Mouse (Mus musculus): ENCODE results near the gene Gins2. TPM values are rescaled to one million over a fixed set of nuclear protein-coding genes. Genes with fewer than 3 reads are reported as not detected.

Gene Gins2
- 77.5 and 81.2 TPM in 2 replicates for polyA plus RNA-seq (2016; fragmentation: Nextera tagmentation; extraction: Ambion mirVana)

- peak within 1 kb of the TSS; percentile 79 for H3K4me3 ChIP-seq
- H3K9ac ChIP-seq, result peak within 1 kb of the TSS; percentile 89
- H3K36me3 ChIP-seq, result peaks cover 35% of the 10 kb centered on the region
- H3K4me2 ChIP-seq, result peak within 1 kb of the TSS; percentile 97
- under 1% methylated on average over 67 of the region's 67 CpGs for WGBS (ENCODE audit: insufficient replicate concordance)
- H3K27me3 ChIP-seq (replicated peaks), result no peaks in the 10 kb centered on the region
- no peaks in the 10 kb centered on the region for H3K9me3 ChIP-seq (replicated peaks)
- peak; percentile 97 for ATAC-seq
- H3K4me1 ChIP-seq, result peaks cover 45% of the 10 kb centered on the region
- peak within 1 kb of the TSS; percentile 81 for H3K27ac ChIP-seq
These were observed at the start of gene Gins2 for GRCm38 (mm10) chr8:120588908-120589771. Gins2 (minus strand) TSS chr8:120589304.

GRCm38 (mm10) chr8:120634329-120634839 is 45.3 kb upstream of the Gins2 start:
- peak overlapping the region; percentile 57 for H3K9ac ChIP-seq
- H3K36me3 ChIP-seq, result no peaks in the 10 kb centered on the region
- no peak overlapping the region for H3K27ac ChIP-seq
- H3K9me3 ChIP-seq (replicated peaks), result 0 out of 2 replicates have a peak, but pooled peaks cover 4% of the 10 kb centered on the region
- H3K4me2 ChIP-seq, result peak overlapping the region; percentile 91
- WGBS (ENCODE audit: insufficient replicate concordance), result 1% methylated on average over 34 of the region's 42 CpGs
- H3K27me3 ChIP-seq (replicated peaks), result peaks cover 81% of the 10 kb centered on the region
- ATAC-seq, result peak; percentile 53; the same call in 1 of the 2 replicates
- H3K4me1 ChIP-seq, result peaks cover 16% of the 10 kb centered on the region
- peak overlapping the region; percentile 59 for H3K4me3 ChIP-seq

- peaks cover 16% of the 10 kb centered on the region for H3K4me1 ChIP-seq
- ATAC-seq, result 0 out of 2 replicates have a peak, but pooled peaks have one; percentile 14
- H3K9me3 ChIP-seq (replicated peaks), result 0 out of 2 replicates have a peak, but pooled peaks cover 4% of the 10 kb centered on the region
- peaks cover 81% of the 10 kb centered on the region for H3K27me3 ChIP-seq (replicated peaks)
- peak overlapping the region; percentile 57 for H3K9ac ChIP-seq
- 2% methylated on average over 44 of the region's 44 CpGs for WGBS (ENCODE audit: insufficient replicate concordance)
- no peaks in the 10 kb centered on the region for H3K36me3 ChIP-seq
- no peak overlapping the region for H3K27ac ChIP-seq
- H3K4me3 ChIP-seq, result peak overlapping the region; percentile 59
- H3K4me2 ChIP-seq, result peak overlapping the region; percentile 91
These were observed 44.7 kb upstream of the Gins2 start for GRCm38 (mm10) chr8:120633665-120634271.

GRCm38 (mm10) chr8:120632969-120633664 is 44.0 kb upstream of the Gins2 start:
- ATAC-seq, result no peak
- H3K27me3 ChIP-seq (replicated peaks), result peaks cover 86% of the 10 kb centered on the region
- H3K4me2 ChIP-seq, result peak overlapping the region; percentile 91
- no peak overlapping the region for H3K27ac ChIP-seq
- no peak overlapping the region for H3K9ac ChIP-seq
- peaks cover 16% of the 10 kb centered on the region for H3K4me1 ChIP-seq
- peak overlapping the region; percentile 59; the same call in 1 of the 2 replicates for H3K4me3 ChIP-seq
- H3K9me3 ChIP-seq (replicated peaks), result 0 out of 2 replicates have a peak, but pooled peaks cover 4% of the 10 kb centered on the region
- no peaks in the 10 kb centered on the region for H3K36me3 ChIP-seq
- WGBS (ENCODE audit: insufficient replicate concordance), result 40% methylated on average over 17 of the region's 17 CpGs

GRCm38 (mm10) chr8:120631441-120632375 is 42.6 kb upstream of the Gins2 start:
- no peak for ATAC-seq
- Histone ChIP-seq H3K27me3 (replicated peaks) (peaks cover 78% of the 10 kb centered on the region), H3K4me1 (peaks cover 16% of the 10 kb centered on the region), H3K36me3 (no peaks in the 10 kb centered on the region), H3K27ac (no peak overlapping the region), H3K4me3 (no peak overlapping the region), H3K9me3 (replicated peaks) (0 out of 2 replicates have a peak, but pooled peaks cover 4% of the 10 kb centered on the region), H3K9ac (no peak overlapping the region), H3K4me2 (no peak overlapping the region)
- 73% methylated on average over 21 of the region's 21 CpGs for WGBS (ENCODE audit: insufficient replicate concordance)

- WGBS (ENCODE audit: insufficient replicate concordance), result 31% methylated on average over 6 of the region's 6 CpGs
- Histone ChIP-seq H3K9ac (no peak overlapping the region), H3K36me3 (no peaks in the 10 kb centered on the region), H3K27me3 (replicated peaks) (peaks cover 69% of the 10 kb centered on the region), H3K4me1 (peaks cover 16% of the 10 kb centered on the region), H3K27ac (no peak overlapping the region), H3K4me2 (no peak overlapping the region), H3K4me3 (no peak overlapping the region), H3K9me3 (replicated peaks) (0 out of 2 replicates have a peak, but pooled peaks cover 4% of the 10 kb centered on the region)
- no peak for ATAC-seq
These were observed 41.7 kb upstream of the Gins2 start for GRCm38 (mm10) chr8:120630848-120631247.

GRCm38 (mm10) chr8:120630031-120630430 is 40.9 kb upstream of the Gins2 start:
- H3K27ac ChIP-seq, result no peak overlapping the region
- 48% methylated on average over 5 of the region's 5 CpGs for WGBS (ENCODE audit: insufficient replicate concordance)
- peaks cover 61% of the 10 kb centered on the region for H3K27me3 ChIP-seq (replicated peaks)
- H3K4me2 ChIP-seq, result no peak overlapping the region
- no peak for ATAC-seq
- peaks cover 16% of the 10 kb centered on the region for H3K4me1 ChIP-seq
- H3K9me3 ChIP-seq (replicated peaks), result 0 out of 2 replicates have a peak, but pooled peaks cover 4% of the 10 kb centered on the region
- H3K9ac ChIP-seq, result no peak overlapping the region
- H3K4me3 ChIP-seq, result no peak overlapping the region
- H3K36me3 ChIP-seq, result no peaks in the 10 kb centered on the region

- H3K36me3 ChIP-seq, result no peaks in the 10 kb centered on the region
- peaks cover 34% of the 10 kb centered on the region for H3K27me3 ChIP-seq (replicated peaks)
- peaks cover 23% of the 10 kb centered on the region for H3K4me1 ChIP-seq
- WGBS (ENCODE audit: insufficient replicate concordance), result 84% methylated on average over 5 of the region's 5 CpGs
- ATAC-seq, result no peak
- H3K27ac ChIP-seq, result no peak overlapping the region
- no peak overlapping the region for H3K4me2 ChIP-seq
- no peak overlapping the region for H3K9ac ChIP-seq
- H3K4me3 ChIP-seq, result no peak overlapping the region
- 0 out of 2 replicates have a peak, but pooled peaks cover under 1% of the 10 kb centered on the region for H3K9me3 ChIP-seq (replicated peaks)
These were observed 38.2 kb upstream of the Gins2 start for GRCm38 (mm10) chr8:120627298-120627697.

GRCm38 (mm10) chr8:120626461-120626860 is 37.4 kb upstream of the Gins2 start:
- H3K36me3 ChIP-seq, result no peaks in the 10 kb centered on the region
- no peak overlapping the region for H3K4me2 ChIP-seq
- no peak overlapping the region for H3K27ac ChIP-seq
- no peak overlapping the region for H3K9ac ChIP-seq
- H3K27me3 ChIP-seq (replicated peaks), result peaks cover 25% of the 10 kb centered on the region
- 54% methylated on average over 11 of the region's 11 CpGs for WGBS (ENCODE audit: insufficient replicate concordance)
- ATAC-seq, result no peak
- no peak overlapping the region for H3K4me3 ChIP-seq
- H3K9me3 ChIP-seq (replicated peaks), result no peaks in the 10 kb centered on the region
- peaks cover 30% of the 10 kb centered on the region for H3K4me1 ChIP-seq

GRCm38 (mm10) chr8:120623608-120624007 is 34.5 kb upstream of the Gins2 start:
- H3K9me3 ChIP-seq (replicated peaks), result no peaks in the 10 kb centered on the region
- peak; percentile 64; the same call in 1 of the 2 replicates for ATAC-seq
- H3K4me3 ChIP-seq, result no peak overlapping the region
- WGBS (ENCODE audit: insufficient replicate concordance), result 41% methylated on average over 2 of the region's 2 CpGs
- H3K9ac ChIP-seq, result peak overlapping the region; percentile 36; the same call in 1 of the 2 replicates
- peaks cover 51% of the 10 kb centered on the region for H3K4me1 ChIP-seq
- H3K36me3 ChIP-seq, result no peaks in the 10 kb centered on the region
- peak overlapping the region; percentile 58; the same call in 1 of the 2 replicates for H3K27ac ChIP-seq
- no peak overlapping the region; the same call in 1 of the 2 replicates for H3K4me2 ChIP-seq
- peaks cover 6% of the 10 kb centered on the region; the same call in 1 of the 2 replicates for H3K27me3 ChIP-seq (replicated peaks)
